Mouse (Mus musculus) thymus, adult 2 months (tissue): ENCODE results near the gene Hook2.

Experiments
- CTCF ChIP-seq: fragments of 200-500 bp; IDR thresholded peaks from 2 replicates; pipeline ENCODE4 v1.5.1; 2012; ENCODE audit warnings: mild to moderate bottlenecking, control low read depth, low read length, moderate library complexity, borderline replicate concordance; ENCODE audit not compliant: control insufficient read depth, poor library complexity, insufficient read depth; ENCODE audit errors: extremely low read depth
- POLR2A ChIP-seq: fragments of 200-500 bp; IDR thresholded peaks from 2 replicates; pipeline ENCODE4 v1.6.1; 2012; ENCODE audit warnings: mild to moderate bottlenecking, low read length, control low read depth, moderate library complexity; ENCODE audit not compliant: control insufficient read depth, poor library complexity, insufficient read depth; ENCODE audit errors: extremely low read depth

DNA sequence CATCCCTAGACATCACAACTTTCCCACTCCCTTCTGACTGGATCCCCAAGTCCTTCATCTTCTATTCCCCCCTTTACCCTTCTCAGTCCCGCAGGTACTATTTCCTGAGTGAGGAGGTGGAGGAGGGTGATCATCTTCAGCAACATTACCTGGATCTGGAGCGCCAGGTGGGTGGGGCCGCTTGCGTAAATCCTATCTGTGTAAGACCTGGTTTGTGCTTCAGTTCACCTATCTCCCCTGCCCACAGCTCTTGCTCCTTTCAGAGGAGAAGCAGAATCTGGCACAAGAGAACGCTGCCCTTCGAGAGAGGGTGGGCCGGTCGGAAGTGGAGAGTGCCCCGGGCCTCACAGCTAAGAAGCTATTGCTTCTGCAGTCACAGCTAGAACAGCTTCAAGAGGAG, 4.0 kb downstream of the Hook2 start:
- no peak for TF ChIP-seq POLR2A
- TF ChIP-seq CTCF = no peak
